Mouse (Mus musculus) CH12.LX (cell line): ENCODE data around the gene Cldn1. TPM values are rescaled to one million over a fixed set of nuclear protein-coding genes. Genes with fewer than 3 reads are reported as not detected.

ENCODE experiments used
- DNase-seq: peaks from one replicate; pipeline ENCODE4 v3.0.0-alpha.2; 2013; ENCODE audit errors: extremely low read depth
- H3K27ac ChIP-seq: 2 replicates; pipeline ENCODE4 v1.5.1; 2012; ENCODE audit warnings: low read depth, mild to moderate bottlenecking, control low read depth, moderate library complexity; ENCODE audit not compliant: insufficient read depth
- H3K27me3 ChIP-seq: replicated peaks from 2 replicates; pipeline ENCODE3; 2012; ENCODE audit warnings: inconsistent platforms
- H3K36me3 ChIP-seq, 2 experiments: replicated peaks in 1 of 2; 2 replicates each; pipeline versions ENCODE3 to v1.6.1; 2012; ENCODE audit warnings: inconsistent platforms in 1 of 2, low read length in 1 of 2, mild to moderate bottlenecking in 1 of 2, mixed read lengths in 1 of 2, moderate library complexity in 1 of 2; ENCODE audit not compliant: control insufficient read depth in 1 of 2, insufficient read depth in 1 of 2
- H3K4me1 ChIP-seq, 2 experiments: 2 replicates each; pipeline ENCODE4 v1.6.1; 2012; ENCODE audit warnings: inconsistent platforms in 1 of 2, moderate library complexity in 1 of 2; ENCODE audit not compliant: insufficient read depth in 2 of 2, control insufficient read depth in 1 of 2
- H3K4me2 ChIP-seq: 2 replicates; pipeline ENCODE4 v1.6.1; 2012; ENCODE audit warnings: low read depth, mild to moderate bottlenecking, control low read depth; ENCODE audit not compliant: poor library complexity, insufficient read depth, severe bottlenecking
- H3K4me3 ChIP-seq, 3 experiments: fragments of 150-350 bp in 1 of 3; sonication (generic) in 1 of 3; replicated peaks in 1 of 3; 2 replicates each; pipeline versions ENCODE3 to v1.5.1; 2011 to 2012; ENCODE audit warnings: low read depth in 2 of 3, low read length in 2 of 3, mild to moderate bottlenecking in 2 of 3, moderate library complexity in 2 of 3, control low read depth in 1 of 3, improper control_type of control experiment in 1 of 3, inconsistent platforms in 1 of 3, mixed read lengths in 1 of 3; ENCODE audit not compliant: poor library complexity in 1 of 3
- H3K79me2 ChIP-seq: replicated peaks from 2 replicates; pipeline ENCODE4 v1.6.1; 2012; ENCODE audit warnings: mild to moderate bottlenecking, moderate library complexity; ENCODE audit not compliant: control insufficient read depth, poor library complexity, insufficient read depth, severe bottlenecking; ENCODE audit errors: extremely low read depth
- H3K9ac ChIP-seq: 2 replicates; pipeline ENCODE4 v1.6.1; 2012; ENCODE audit warnings: low read depth, mild to moderate bottlenecking, control low read depth, moderate library complexity; ENCODE audit not compliant: insufficient read depth
- H3K9me3 ChIP-seq: replicated peaks from 2 replicates; pipeline ENCODE3; 2012; ENCODE audit warnings: low read length, inconsistent platforms, mixed read lengths
- BHLHE40 ChIP-seq: IDR thresholded peaks from 2 replicates; pipeline ENCODE4 v1.6.1; 2011; ENCODE audit warnings: mild to moderate bottlenecking, low read depth, low read length, improper control_type of control experiment
- CHD1 ChIP-seq: IDR thresholded peaks from 2 replicates; pipeline ENCODE4 v1.6.1; 2012; ENCODE audit warnings: low read depth, low read length, improper control_type of control experiment, inconsistent platforms
- CHD2 ChIP-seq: IDR thresholded peaks from 2 replicates; pipeline ENCODE4 v1.6.1; 2011; ENCODE audit warnings: low read length, improper control_type of control experiment
- CTCF ChIP-seq, 2 experiments: IDR thresholded peaks in 1 of 2; conservative IDR thresholded peaks in 1 of 2; 2 replicates each; pipeline ENCODE4 v1.5.1; 2011 to 2012; ENCODE audit warnings: low read depth in 2 of 2, low read length in 2 of 2, improper control_type of control experiment in 1 of 2, inconsistent platforms in 1 of 2, mild to moderate bottlenecking in 1 of 2, moderate library complexity in 1 of 2
- E2F4 ChIP-seq: IDR thresholded peaks from 2 replicates; pipeline ENCODE4 v1.6.1; 2011; ENCODE audit warnings: low read depth, low read length, improper control_type of control experiment; ENCODE audit not compliant: insufficient replicate concordance
- EP300 ChIP-seq: IDR thresholded peaks from 2 replicates; pipeline ENCODE4 v1.6.1; 2011; ENCODE audit warnings: low read length, improper control_type of control experiment
- HCFC1 ChIP-seq: IDR thresholded peaks from 2 replicates; pipeline ENCODE4 v1.6.1; 2012; ENCODE audit warnings: low read depth, mild to moderate bottlenecking, inconsistent platforms, low read length, improper control_type of control experiment
- JUND ChIP-seq: conservative IDR thresholded peaks from 2 replicates; pipeline ENCODE4 v1.6.1; 2011; ENCODE audit warnings: low read depth, low read length, improper control_type of control experiment
- KAT2A ChIP-seq: IDR thresholded peaks from 2 replicates; pipeline ENCODE4 v1.6.1; 2012; ENCODE audit warnings: low read length, improper control_type of control experiment, inconsistent platforms; ENCODE audit not compliant: insufficient replicate concordance
- MAX ChIP-seq: IDR thresholded peaks from 2 replicates; pipeline ENCODE4 v1.6.1; 2011; ENCODE audit warnings: low read length, improper control_type of control experiment
- MAZ ChIP-seq: IDR thresholded peaks from 2 replicates; pipeline ENCODE4 v1.6.1; 2012; ENCODE audit warnings: low read depth, mild to moderate bottlenecking, inconsistent platforms, low read length, improper control_type of control experiment, moderate library complexity
- MXI1 ChIP-seq: IDR thresholded peaks from 2 replicates; pipeline ENCODE4 v1.6.1; 2011; ENCODE audit warnings: mild to moderate bottlenecking, low read depth, low read length, improper control_type of control experiment
- MYC ChIP-seq: IDR thresholded peaks from 2 replicates; pipeline ENCODE4 v1.6.1; 2011; ENCODE audit warnings: low read depth, mild to moderate bottlenecking, improper control_type of control experiment, low read length
- NRF1 ChIP-seq: IDR thresholded peaks from 2 replicates; pipeline ENCODE4 v1.6.1; 2014; ENCODE audit warnings: low read depth, mild to moderate bottlenecking, inconsistent platforms, low read length, improper control_type of control experiment, moderate library complexity
- POLR2A ChIP-seq: IDR thresholded peaks from 2 replicates; pipeline ENCODE4 v1.6.1; 2011; ENCODE audit warnings: low read depth, mild to moderate bottlenecking, improper control_type of control experiment, low read length
- RCOR1 ChIP-seq: conservative IDR thresholded peaks from 2 replicates; pipeline ENCODE4 v1.6.1; 2012; ENCODE audit warnings: low read depth, mild to moderate bottlenecking, inconsistent platforms, low read length, improper control_type of control experiment
- SIN3A ChIP-seq: IDR thresholded peaks from 2 replicates; pipeline ENCODE4 v1.6.1; 2012; ENCODE audit warnings: low read length, improper control_type of control experiment, inconsistent platforms
- SMC3 ChIP-seq: IDR thresholded peaks from 2 replicates; pipeline ENCODE4 v1.6.1; 2011; ENCODE audit warnings: low read depth, low read length, improper control_type of control experiment
- TBP ChIP-seq: conservative IDR thresholded peaks from 2 replicates; pipeline ENCODE4 v1.6.1; 2011; ENCODE audit warnings: low read depth, low read length, improper control_type of control experiment
- USF2 ChIP-seq: conservative IDR thresholded peaks from 2 replicates; pipeline ENCODE4 v1.6.1; 2011; ENCODE audit warnings: low read depth, low read length, improper control_type of control experiment
- ZC3H11A ChIP-seq: IDR thresholded peaks from 2 replicates; pipeline ENCODE4 v1.6.1; 2012; ENCODE audit warnings: low read depth, mild to moderate bottlenecking, inconsistent platforms, low read length, improper control_type of control experiment
- ZMIZ1 ChIP-seq: IDR thresholded peaks from 2 replicates; pipeline ENCODE4 v1.6.1; 2012; ENCODE audit warnings: low read depth, mild to moderate bottlenecking, inconsistent platforms, low read length, improper control_type of control experiment
- ZNF384 ChIP-seq: IDR thresholded peaks from 2 replicates; pipeline ENCODE4 v1.6.1; 2012; ENCODE audit warnings: low read depth, low read length, improper control_type of control experiment, inconsistent platforms
- dilution Hi-C: fragments of 300-500 bp; cut with MboI; formaldehyde crosslinking; loops from 2 replicates; pipeline ENCODE4 v1.14.3; 2020; ENCODE audit warnings: low sequenced_read_pairs; ENCODE audit not compliant: extremely low pct_unique_long_range_greater_than_20kb, extremely low pct_ligation_motif_present
- in situ Hi-C: fragments of 300-500 bp; cut with MboI; formaldehyde crosslinking; loops from 3 replicates; pipeline ENCODE4 v1.14.3; 2019; ENCODE audit warnings: low sequenced_read_pairs, low pct_ligation_motif_present, low pct_unique_long_range_greater_than_20kb, mixed read lengths
- polyA plus RNA-seq: library from polyadenylated mRNA; unstranded; fragments of >175 nt; gene quantifications from 2 replicates; pipeline ENCODE4 v1.2.1, GENCODE M21; 2012; ENCODE audit warnings: low read depth; ENCODE audit not compliant: insufficient read length
- total RNA-seq, 2 experiments: library from RNA; depleted of rRNA; stranded (reverse); fragments of 300-350 nt in 1 of 2; fragments of >200 nt in 1 of 2; gene quantifications; 2 replicates each; pipeline ENCODE4 v1.2.3; 2012 to 2014

Gene Cldn1
- total and polyA plus RNA-seq, 3 experiments = not detected

- TF ChIP-seq JUND = peak; percentile 33; the same call in 1 of the 2 replicates
- TF ChIP-seq SMC3 = peak; percentile 14; the same call in 1 of the 2 replicates
- no peak for TF ChIP-seq CHD1
- no peak for TF ChIP-seq ZNF384
- no peak for TF ChIP-seq HCFC1
- TF ChIP-seq MXI1 = no peak
- peak; percentile 96 for TF ChIP-seq TBP
- TF ChIP-seq ZMIZ1 = no peak
- no peak for TF ChIP-seq MAZ
- TF ChIP-seq BHLHE40 = peak; percentile 37; the same call in 1 of the 2 replicates
- TF ChIP-seq ZC3H11A = no peak
- TF ChIP-seq RCOR1 = peak; percentile 57; the same call in 1 of the 2 replicates
- TF ChIP-seq POLR2A = no peak
- 0 out of 2 replicates have a peak, but pooled peaks have one; percentile 48 for TF ChIP-seq E2F4
- TF ChIP-seq CHD2 = 0 out of 2 replicates have a peak, but pooled peaks have one; percentile 20
- TF ChIP-seq USF2 = no peak
- peak; percentile 97 for TF ChIP-seq EP300
- 0 out of 4 replicates have a peak, but pooled peaks of 1 of the 2 experiments have one; percentile 2 for TF ChIP-seq CTCF (conservative IDR thresholded peaks at IDR 0.05 in 1 of 2, IDR thresholded peaks at IDR 0.05 in 1 of 2; ENCODE audit: low read depth in 2 of 2, low read length in 2 of 2)
- TF ChIP-seq MYC = no peak
- peak; percentile 27; the same call in 1 of the 2 replicates for TF ChIP-seq MAX
- no peak for TF ChIP-seq NRF1
These were observed 22.8 kb downstream of the Cldn1 start (continued) for GRCm38 (mm10) chr16:26348809-26349208.

- no peak overlapping the region for H3K27ac ChIP-seq
- no peaks in the 10 kb centered on the region for H3K36me3 ChIP-seq
- DNase-seq = no peak
- no peaks in the 10 kb centered on the region for H3K27me3 ChIP-seq
- in situ Hi-C loops (no loop called here), dilution Hi-C loops (no loop called here)
- no peaks in the 10 kb centered on the region for H3K79me2 ChIP-seq
- peaks cover 0 to 4% of the 10 kb centered on the region in 2 experiments; a peak in 1 of 4 replicates for H3K4me1 ChIP-seq
- TF ChIP-seq SIN3A (no peak), CHD1 (no peak), KAT2A (no peak), RCOR1 (no peak), MAX (no peak), SMC3 (no peak), MXI1 (no peak)
- H3K4me2 ChIP-seq = no peak overlapping the region
- no peak overlapping the region for H3K4me3 ChIP-seq
- no peaks in the 10 kb centered on the region for H3K9me3 ChIP-seq
- H3K9ac ChIP-seq = no peak overlapping the region
These were observed 55.4 kb downstream of the Cldn1 start for GRCm38 (mm10) chr16:26316281-26316680.
